Mouse (Mus musculus) embryo, embryonic 10.5 days (tissue): Measurements from ENCODE around the gene Ano4.

Experiments
- DNase-seq: peaks from one replicate; pipeline ENCODE4 v3.0.0-alpha.2; 2015; ENCODE audit warnings: low spot score

Ano4 gene

GRCm38 (mm10) chr10:89280402-89280801, 64.2 kb downstream of the Ano4 start:
- DNase-seq: no peak

- no peak for DNase-seq
Observed at GRCm38 (mm10) chr10:89273001-89273680, 71.4 kb downstream of the Ano4 start.

GRCm38 (mm10) chr10:89267312-89267711, 77.2 kb downstream of the Ano4 start:
- no peak for DNase-seq

GRCm38 (mm10) chr10:89263396-89263795, 81.2 kb downstream of the Ano4 start:
- DNase-seq: no peak

- peak; percentile 54 for DNase-seq
Observed at GRCm38 (mm10) chr10:89257457-89258381, 86.8 kb downstream of the Ano4 start.

GRCm38 (mm10) chr10:89256762-89257456, 87.7 kb downstream of the Ano4 start:
- DNase-seq: peak; percentile 56

GRCm38 (mm10) chr10:89254765-89255164, 89.8 kb downstream of the Ano4 start:
- no peak for DNase-seq

GRCm38 (mm10) chr10:89253799-89254198, 90.8 kb downstream of the Ano4 start:
- no peak for DNase-seq

- DNase-seq: no peak
Observed at GRCm38 (mm10) chr10:89252636-89253035, 91.9 kb downstream of the Ano4 start.

GRCm38 (mm10) chr10:89243808-89244207, 100.8 kb downstream of the Ano4 start:
- no peak for DNase-seq

GRCm38 (mm10) chr10:89224524-89224923, 120.0 kb downstream of the Ano4 start:
- peak; percentile 85 for DNase-seq

GRCm38 (mm10) chr10:89222284-89222989, 122.1 kb downstream of the Ano4 start:
- DNase-seq: no peak

GRCm38 (mm10) chr10:89216078-89216477, 128.5 kb downstream of the Ano4 start:
- DNase-seq: no peak

GRCm38 (mm10) chr10:89205858-89206257, 138.7 kb downstream of the Ano4 start:
- DNase-seq: peak; percentile 66

- DNase-seq: no peak
Observed at GRCm38 (mm10) chr10:89196444-89196843, 148.1 kb downstream of the Ano4 start.

- no peak for DNase-seq
Observed at GRCm38 (mm10) chr10:89195068-89195467, 149.5 kb downstream of the Ano4 start.

GRCm38 (mm10) chr10:89194440-89194839, 150.1 kb downstream of the Ano4 start:
- no peak for DNase-seq

GRCm38 (mm10) chr10:89177921-89178320, 166.6 kb downstream of the Ano4 start:
- no peak for DNase-seq

GRCm38 (mm10) chr10:89164533-89164932, 180.0 kb downstream of the Ano4 start:
- no peak for DNase-seq

GRCm38 (mm10) chr10:89155502-89155901, 189.1 kb downstream of the Ano4 start:
- DNase-seq: no peak

GRCm38 (mm10) chr10:89154797-89155465, 189.6 kb downstream of the Ano4 start:
- DNase-seq: no peak
